Mouse (Mus musculus): ENCODE results near the gene Flywch1. TPM values are rescaled to one million over a fixed set of nuclear protein-coding genes. Genes with fewer than 3 reads are reported as not detected.

Gene Flywch1
- polyA plus RNA-seq, 1 experiment from 2014 or later: 210 TPM

GRCm38 (mm10) chr17:23744651-23745050 is 26.8 kb downstream of the Flywch1 start:
- Histone ChIP-seq H3K4me1 (ENCODE audit: control insufficient read depth, insufficient read depth, low read length) (peaks cover 24% of the 10 kb centered on the region), H3K27me3 (ENCODE audit: control insufficient read depth, insufficient read depth, low read length) (peaks cover 57% of the 10 kb centered on the region), H3K4me3 (replicated peaks; ENCODE audit: low read depth, low read length) (peak overlapping the region; percentile 40; the same call in 1 of the 2 replicates), H3K9me3 (ENCODE audit: control insufficient read depth, low read length) (no peaks in the 10 kb centered on the region), H3K36me3 (ENCODE audit: control insufficient read depth, insufficient read depth, low read length) (no peaks in the 10 kb centered on the region), H3K4me2 (ENCODE audit: low read length) (peak overlapping the region; percentile 79), H3K27ac (replicated peaks; ENCODE audit: low read depth, low read length) (no peak overlapping the region), H3K9ac (replicated peaks; ENCODE audit: low read length) (no peak overlapping the region)
- ATAC-seq (ENCODE audit: low FRiP score, low TSS enrichment): no peak
- no peak for DNase-seq
- whole genome bisulfite sequencing: 2% methylated on average over 14 of the region's 14 CpGs

GRCm38 (mm10) chr17:23744076-23744475 is 27.3 kb downstream of the Flywch1 start:
- no peak for ATAC-seq (ENCODE audit: low FRiP score, low TSS enrichment)
- WGBS: 16% methylated on average over 8 of the region's 8 CpGs
- no peaks in the 10 kb centered on the region for H3K36me3 ChIP-seq (ENCODE audit: control insufficient read depth, insufficient read depth, low read length)
- H3K27me3 ChIP-seq (ENCODE audit: control insufficient read depth, insufficient read depth, low read length): peaks cover 57% of the 10 kb centered on the region
- H3K27ac ChIP-seq (replicated peaks; ENCODE audit: low read depth, low read length): no peak overlapping the region
- peaks cover 26% of the 10 kb centered on the region for H3K4me1 ChIP-seq (ENCODE audit: control insufficient read depth, insufficient read depth, low read length)
- H3K4me2 ChIP-seq (ENCODE audit: low read length): no peak overlapping the region
- DNase-seq: no peak
- H3K9me3 ChIP-seq (ENCODE audit: control insufficient read depth, low read length): no peaks in the 10 kb centered on the region
- H3K9ac ChIP-seq (replicated peaks; ENCODE audit: low read length): no peak overlapping the region
- H3K4me3 ChIP-seq (replicated peaks; ENCODE audit: low read depth, low read length): no peak overlapping the region

DNA sequence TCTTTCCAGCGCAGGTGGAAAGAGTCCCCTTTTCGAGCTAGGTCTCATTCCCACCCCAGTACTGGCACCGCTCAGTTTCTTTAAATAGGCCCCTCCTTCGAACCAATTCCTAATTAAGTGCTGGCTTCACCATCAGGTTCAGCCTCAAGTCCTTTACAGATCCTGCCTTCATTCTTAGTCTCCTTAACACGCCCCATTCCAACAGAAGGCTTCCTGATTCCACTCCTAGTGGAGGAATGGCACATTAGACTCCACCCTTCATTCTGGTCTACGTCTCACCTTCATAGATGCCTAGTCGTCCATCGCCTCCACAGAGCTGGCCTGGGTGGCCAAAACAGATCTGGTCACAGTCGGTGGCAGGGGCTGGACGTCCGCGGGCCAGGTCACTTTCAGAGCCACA is 28.5 kb downstream of the Flywch1 start:
- no peak for ATAC-seq (ENCODE audit: low FRiP score, low TSS enrichment)
- peaks cover 57% of the 10 kb centered on the region for H3K27me3 ChIP-seq (ENCODE audit: control insufficient read depth, insufficient read depth, low read length)
- H3K9me3 ChIP-seq (ENCODE audit: control insufficient read depth, low read length): no peaks in the 10 kb centered on the region
- H3K4me2 ChIP-seq (ENCODE audit: low read length): peak overlapping the region; percentile 43
- no peak overlapping the region for H3K27ac ChIP-seq (replicated peaks; ENCODE audit: low read depth, low read length)
- WGBS: 64% methylated on average over 12 of the region's 12 CpGs
- no peaks in the 10 kb centered on the region for H3K36me3 ChIP-seq (ENCODE audit: control insufficient read depth, insufficient read depth, low read length)
- peaks cover 37% of the 10 kb centered on the region for H3K4me1 ChIP-seq (ENCODE audit: control insufficient read depth, insufficient read depth, low read length)
- no peak overlapping the region for H3K4me3 ChIP-seq (replicated peaks; ENCODE audit: low read depth, low read length)
- H3K9ac ChIP-seq (replicated peaks; ENCODE audit: low read length): no peak overlapping the region
- no peak for DNase-seq

- Histone ChIP-seq H3K9ac (replicated peaks; ENCODE audit: low read length) (no peak overlapping the region), H3K4me1 (ENCODE audit: control insufficient read depth, insufficient read depth, low read length) (peaks cover 38% of the 10 kb centered on the region), H3K4me3 (replicated peaks; ENCODE audit: low read depth, low read length) (peak overlapping the region; percentile 15), H3K4me2 (ENCODE audit: low read length) (peak overlapping the region; percentile 43), H3K27me3 (ENCODE audit: control insufficient read depth, insufficient read depth, low read length) (peaks cover 57% of the 10 kb centered on the region), H3K27ac (replicated peaks; ENCODE audit: low read depth, low read length) (no peak overlapping the region), H3K9me3 (ENCODE audit: control insufficient read depth, low read length) (no peaks in the 10 kb centered on the region), H3K36me3 (ENCODE audit: control insufficient read depth, insufficient read depth, low read length) (peaks cover 4% of the 10 kb centered on the region)
- ATAC-seq (ENCODE audit: low FRiP score, low TSS enrichment) (no peak), DNase-seq (peak; percentile 67)
- 7% methylated on average over 44 of the region's 44 CpGs for WGBS
Measured at GRCm38 (mm10) chr17:23742210-23742793, 29.1 kb downstream of the Flywch1 start.

- H3K36me3 ChIP-seq (ENCODE audit: control insufficient read depth, insufficient read depth, low read length): peaks cover 11% of the 10 kb centered on the region
- H3K27ac ChIP-seq (replicated peaks; ENCODE audit: low read depth, low read length): no peak overlapping the region
- peak overlapping the region; percentile 43 for H3K4me2 ChIP-seq (ENCODE audit: low read length)
- H3K4me1 ChIP-seq (ENCODE audit: control insufficient read depth, insufficient read depth, low read length): peaks cover 37% of the 10 kb centered on the region
- no peak for DNase-seq
- peaks cover 52% of the 10 kb centered on the region for H3K27me3 ChIP-seq (ENCODE audit: control insufficient read depth, insufficient read depth, low read length)
- ATAC-seq (ENCODE audit: low FRiP score, low TSS enrichment): no peak
- WGBS: 51% methylated on average over 38 of the region's 38 CpGs
- no peak overlapping the region for H3K4me3 ChIP-seq (replicated peaks; ENCODE audit: low read depth, low read length)
- no peak overlapping the region for H3K9ac ChIP-seq (replicated peaks; ENCODE audit: low read length)
- H3K9me3 ChIP-seq (ENCODE audit: control insufficient read depth, low read length): no peaks in the 10 kb centered on the region
Measured at GRCm38 (mm10) chr17:23741359-23742209, 29.8 kb downstream of the Flywch1 start.

GRCm38 (mm10) chr17:23740598-23741021 is 30.8 kb downstream of the Flywch1 start, which contains the start of gene Paqr4:
Paqr4 (minus strand) TSS chr17:23740867.
- Histone ChIP-seq H3K4me3 (replicated peaks; ENCODE audit: low read depth, low read length) (peak within 1 kb of the TSS; percentile 77), H3K9ac (replicated peaks; ENCODE audit: low read length) (peak within 1 kb of the TSS; percentile 76), H3K4me2 (ENCODE audit: low read length) (peak within 1 kb of the TSS; percentile 78), H3K9me3 (ENCODE audit: control insufficient read depth, low read length) (no peaks in the 10 kb centered on the region), H3K36me3 (ENCODE audit: control insufficient read depth, insufficient read depth, low read length) (peaks cover 20% of the 10 kb centered on the region), H3K27me3 (ENCODE audit: control insufficient read depth, insufficient read depth, low read length) (peaks cover 43% of the 10 kb centered on the region), H3K4me1 (ENCODE audit: control insufficient read depth, insufficient read depth, low read length) (peaks cover 28% of the 10 kb centered on the region), H3K27ac (replicated peaks; ENCODE audit: low read depth, low read length) (peak within 1 kb of the TSS; percentile 87)
- ATAC-seq (ENCODE audit: low FRiP score, low TSS enrichment) (0 out of 2 replicates have a peak, but pooled peaks have one; percentile 7), DNase-seq (peak; percentile 22)
- WGBS: 5% methylated on average over 13 of the region's 13 CpGs

GRCm38 (mm10) chr17:23740136-23740584 is 31.2 kb downstream of the Flywch1 start:
- Histone ChIP-seq H3K4me1 (ENCODE audit: control insufficient read depth, insufficient read depth, low read length) (peaks cover 27% of the 10 kb centered on the region), H3K27ac (replicated peaks; ENCODE audit: low read depth, low read length) (peak overlapping the region; percentile 87), H3K9ac (replicated peaks; ENCODE audit: low read length) (peak overlapping the region; percentile 76), H3K9me3 (ENCODE audit: control insufficient read depth, low read length) (no peaks in the 10 kb centered on the region), H3K4me3 (replicated peaks; ENCODE audit: low read depth, low read length) (peak overlapping the region; percentile 77), H3K36me3 (ENCODE audit: control insufficient read depth, insufficient read depth, low read length) (peaks cover 24% of the 10 kb centered on the region), H3K27me3 (ENCODE audit: control insufficient read depth, insufficient read depth, low read length) (peaks cover 40% of the 10 kb centered on the region), H3K4me2 (ENCODE audit: low read length) (peak overlapping the region; percentile 78)
- peak; percentile 85 for ATAC-seq (ENCODE audit: low FRiP score, low TSS enrichment)
- WGBS: under 1% methylated on average over 45 of the region's 46 CpGs
- DNase-seq: peak; percentile 95

- ATAC-seq (ENCODE audit: low FRiP score, low TSS enrichment) (peak; percentile 46), DNase-seq (peak; percentile 72)
- no peaks in the 10 kb centered on the region for H3K9me3 ChIP-seq (ENCODE audit: control insufficient read depth, low read length)
- peak overlapping the region; percentile 78 for H3K4me2 ChIP-seq (ENCODE audit: low read length)
- WGBS: under 1% methylated on average over 48 of the region's 48 CpGs
- H3K4me1 ChIP-seq (ENCODE audit: control insufficient read depth, insufficient read depth, low read length): peaks cover 23% of the 10 kb centered on the region
- peak overlapping the region; percentile 87 for H3K27ac ChIP-seq (replicated peaks; ENCODE audit: low read depth, low read length)
- H3K36me3 ChIP-seq (ENCODE audit: control insufficient read depth, insufficient read depth, low read length): peaks cover 28% of the 10 kb centered on the region
- peak overlapping the region; percentile 77 for H3K4me3 ChIP-seq (replicated peaks; ENCODE audit: low read depth, low read length)
- peaks cover 33% of the 10 kb centered on the region for H3K27me3 ChIP-seq (ENCODE audit: control insufficient read depth, insufficient read depth, low read length)
- peak overlapping the region; percentile 76 for H3K9ac ChIP-seq (replicated peaks; ENCODE audit: low read length)
Measured at GRCm38 (mm10) chr17:23739202-23740135, 31.9 kb downstream of the Flywch1 start.
